Mouse (Mus musculus): ENCODE data around the gene Edn2.

The Edn2 gene

DNA sequence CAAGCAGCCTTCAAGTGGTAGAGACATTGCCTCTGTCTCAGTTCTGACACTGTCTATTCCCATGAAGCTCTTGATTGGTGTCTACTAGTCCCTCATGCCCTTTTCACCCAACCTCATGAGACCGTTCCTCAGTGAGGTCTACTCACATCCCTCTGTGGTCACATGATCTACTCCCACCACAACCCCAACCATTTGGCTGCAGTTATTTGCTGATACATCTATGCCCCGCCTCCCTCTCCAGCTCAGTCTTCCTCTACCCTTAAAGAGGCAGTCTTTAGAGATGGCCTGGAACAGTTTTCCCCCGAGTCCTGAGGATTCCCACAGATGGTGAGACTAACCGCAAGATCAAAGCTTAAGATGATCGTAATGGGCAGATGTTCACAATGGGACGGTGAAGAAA lies 27.2 kb downstream of the Edn2 start:
- CTCF ChIA-PET: interaction anchor here in 3 of 4 experiments (0.8 to 2.3 kb wide), 9 partner anchors 11 to 193 kb away, joined by 3 to 10 read pairs (median 7); no protein-coding TSS in a partner anchor

DNA sequence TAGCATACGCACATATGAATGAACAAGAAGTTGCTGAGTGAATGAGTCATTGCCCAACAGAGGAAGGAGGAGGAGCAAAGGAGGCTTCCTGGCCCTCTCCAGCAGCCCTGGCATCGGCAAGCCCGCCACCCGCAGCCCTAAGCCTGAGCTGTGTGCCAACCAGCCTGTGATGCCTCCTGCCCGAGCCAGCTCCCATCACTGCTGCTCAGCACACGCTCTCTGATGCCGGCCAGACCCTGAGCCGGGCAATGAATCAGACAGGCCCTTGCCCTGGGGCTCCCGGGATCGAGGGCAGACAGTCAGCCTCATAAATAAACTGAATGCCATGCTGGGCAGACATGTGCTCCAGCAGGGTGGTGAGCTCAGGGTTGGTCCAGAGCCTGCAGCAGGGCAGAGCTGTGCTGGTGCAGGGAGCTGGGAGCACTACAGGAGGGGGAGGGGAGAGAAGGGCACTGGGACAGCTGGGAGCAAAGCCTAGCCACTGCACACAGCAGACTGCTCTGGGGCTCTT lies 27.7 kb downstream of the Edn2 start:
- ChIA-PET CTCF (interaction anchor here in 2 of 4 experiments (0.8 to 1.0 kb wide), 2 partner anchors 37 to 42 kb away, joined by 3 read pairs; no protein-coding TSS in a partner anchor), POLR2A (interaction anchor here in 1 of 4 experiments (1.1 to 1.2 kb wide), 2 partner anchors 9 to 14 kb away, joined by 3 read pairs; no protein-coding TSS in a partner anchor)

More for the DNA sequence above, 27.2 kb downstream of the Edn2 start:
- POLR2A ChIA-PET: interaction anchor here in 1 of 4 experiments (0.6 to 1.2 kb wide), 3 partner anchors 10 to 413 kb away, joined by 3 read pairs; no protein-coding TSS in a partner anchor

DNA sequence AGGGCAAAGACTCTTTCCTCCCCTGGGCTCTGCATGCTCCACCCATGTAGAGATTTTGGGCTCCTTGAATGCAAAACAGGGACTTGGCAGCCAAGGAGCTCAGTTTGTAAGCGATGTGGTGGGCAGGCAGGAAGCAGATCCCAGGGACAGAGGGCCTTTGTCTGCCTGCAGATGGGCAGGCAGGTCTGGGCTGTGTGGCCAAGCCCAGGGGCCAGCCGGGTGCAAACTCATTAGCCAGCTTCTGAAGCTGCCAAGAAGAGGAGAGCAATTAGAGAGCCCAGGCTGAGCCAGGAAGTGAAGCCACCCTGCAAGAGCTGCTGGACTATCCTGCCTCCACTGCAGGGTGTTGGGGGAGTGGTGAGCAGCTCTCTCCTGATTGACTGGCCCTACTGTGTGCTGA lies 28.9 kb downstream of the Edn2 start:
- CTCF ChIA-PET: interaction anchor here in 3 of 4 experiments (0.6 to 1.3 kb wide), 3 partner anchors 8 to 415 kb away, joined by 3 read pairs; no protein-coding TSS in a partner anchor
- POLR2A ChIA-PET: interaction anchor here in 1 of 4 experiments (1.5 kb wide), 1 partner anchor 58 kb away, joined by 3 read pairs; no protein-coding TSS in a partner anchor

DNA sequence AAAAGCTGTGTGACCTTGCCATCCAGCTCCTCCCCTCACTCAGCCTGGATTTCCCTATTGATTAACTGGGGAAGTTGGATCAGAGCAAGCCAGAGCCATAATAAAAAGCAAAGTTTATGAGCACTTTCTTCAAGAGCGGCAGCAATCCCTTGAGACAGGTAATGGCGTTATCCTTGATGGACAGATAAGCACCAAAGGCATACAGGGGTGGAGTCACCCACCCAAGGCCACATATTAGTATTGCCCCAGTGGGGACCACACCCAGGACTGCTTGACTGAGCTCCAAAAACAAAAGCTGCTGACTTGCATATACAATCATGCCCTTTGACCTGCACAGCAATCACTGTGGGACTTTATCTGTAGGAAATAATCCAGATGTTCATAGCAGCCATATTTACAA lies 31.0 kb downstream of the Edn2 start:
- ChIA-PET CTCF (interaction anchor here in 3 of 4 experiments (0.6 to 1.2 kb wide), 6 partner anchors 10 to 1035 kb away, joined by 3 to 4 read pairs (median 3); no protein-coding TSS in a partner anchor), POLR2A (no interaction called here)

- POLR2A ChIA-PET: no interaction called here
- CTCF ChIA-PET: no interaction called here
These were observed 33.0 kb downstream of the Edn2 start for GRCm38 (mm10) chr4:120194026-120194425.

DNA sequence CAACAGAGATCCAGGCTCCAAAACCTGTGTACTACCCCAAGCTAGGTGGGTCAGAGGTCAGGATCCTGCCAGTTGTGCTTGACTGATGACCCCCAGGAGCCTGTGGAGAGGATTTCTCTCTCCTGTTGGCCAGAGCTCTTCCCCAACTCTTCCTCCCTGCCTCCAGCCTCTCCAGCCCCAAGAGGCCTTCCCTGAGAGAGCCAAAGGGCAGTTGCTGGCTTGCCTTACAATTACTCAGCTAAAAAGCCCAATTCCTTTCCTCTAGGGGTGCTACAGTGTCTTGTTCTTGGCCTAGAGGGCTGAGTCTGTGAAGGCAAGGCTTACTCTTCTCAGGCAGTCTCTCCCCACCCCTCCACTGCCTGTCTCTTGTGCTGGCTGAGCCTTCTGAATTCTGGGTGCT lies 34.0 kb downstream of the Edn2 start:
- ChIA-PET CTCF (interaction anchor here in 1 of 4 experiments (1.2 kb wide), 1 partner anchor 8 kb away, joined by 4 read pairs; no protein-coding TSS in a partner anchor), POLR2A (no interaction called here)

- POLR2A ChIA-PET: interaction anchor here in 1 of 4 experiments (0.6 kb wide), 1 partner anchor 53 kb away, joined by 6 read pairs; no protein-coding TSS in a partner anchor
- CTCF ChIA-PET: interaction anchor here (1.0 to 1.5 kb wide), 6 partner anchors 12 to 31 kb away, joined by 3 to 8 read pairs (median 4); no protein-coding TSS in a partner anchor
These were observed 38.3 kb downstream of the Edn2 start for GRCm38 (mm10) chr4:120199184-120199885.

DNA sequence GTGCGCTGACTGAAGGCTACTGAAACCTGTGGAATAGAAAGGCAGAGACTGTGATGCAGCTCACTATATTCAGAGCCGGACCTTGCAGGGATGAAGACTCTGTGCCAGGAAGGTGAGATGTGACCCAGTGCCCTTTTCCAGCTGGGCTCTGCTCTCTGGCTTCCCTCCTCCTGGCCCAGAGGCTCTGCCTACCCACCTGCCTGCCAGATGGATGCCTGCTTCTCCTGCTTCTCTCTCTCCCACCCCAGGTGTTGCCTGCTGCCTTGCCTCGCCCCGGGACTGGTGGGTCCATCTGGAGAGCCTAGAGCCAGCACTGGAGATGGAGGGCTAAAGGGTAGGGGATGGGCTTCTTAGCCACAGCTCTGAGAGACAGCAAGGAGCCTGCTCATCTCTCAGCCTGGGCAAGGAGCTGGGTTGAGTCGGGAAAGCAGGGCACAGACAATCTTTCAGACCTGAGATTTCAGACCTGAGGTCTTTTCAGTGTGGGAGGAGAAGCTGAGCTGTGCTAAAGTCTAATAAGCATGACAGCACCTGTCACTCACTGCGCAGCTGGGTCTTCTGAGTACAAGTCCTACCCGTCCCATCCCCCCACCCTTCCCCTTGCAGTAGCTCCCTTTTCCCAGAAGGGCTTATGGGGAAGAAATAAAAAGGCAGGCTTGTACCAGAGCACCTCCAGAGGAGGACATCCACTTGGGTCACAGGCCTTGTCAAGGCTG lies 39.7 kb downstream of the Edn2 start:
- ChIA-PET CTCF (interaction anchor here in 2 of 4 experiments (1.5 to 1.8 kb wide), 2 partner anchors 14 to 29 kb away, joined by 5 to 7 read pairs; no protein-coding TSS in a partner anchor), POLR2A (interaction anchor here in 1 of 4 experiments (0.6 to 1.1 kb wide), 2 partner anchors 11 to 63 kb away, joined by 3 to 5 read pairs; no protein-coding TSS in a partner anchor)

- POLR2A ChIA-PET: no interaction called here
- CTCF ChIA-PET: interaction anchor here in 1 of 4 experiments (0.5 kb wide), 1 partner anchor 76 kb away, joined by 9 read pairs; no protein-coding TSS in a partner anchor
These were observed 43.4 kb downstream of the Edn2 start for GRCm38 (mm10) chr4:120204357-120204942.

- ChIA-PET POLR2A (interaction anchor here in 1 of 4 experiments (0.5 kb wide), 1 partner anchor 26 kb away, joined by 3 read pairs; no protein-coding TSS in a partner anchor), CTCF (interaction anchor here in 3 of 4 experiments (0.6 to 2.6 kb wide), 4 partner anchors 10 to 676 kb away, joined by 3 to 9 read pairs (median 4); no protein-coding TSS in a partner anchor)
These were observed 45.5 kb downstream of the Edn2 start for GRCm38 (mm10) chr4:120206471-120206891.

GRCm38 (mm10) chr4:120212080-120212479 lies 51.1 kb downstream of the Edn2 start:
- POLR2A ChIA-PET: interaction anchor here in 2 of 4 experiments (0.7 to 1.2 kb wide), 4 partner anchors 9 to 26 kb away, joined by 3 read pairs; no protein-coding TSS in a partner anchor
- CTCF ChIA-PET: interaction anchor here in 1 of 4 experiments (1.4 kb wide), 1 partner anchor 160 kb away, joined by 3 read pairs; no protein-coding TSS in a partner anchor

GRCm38 (mm10) chr4:120212812-120213211 lies 51.8 kb downstream of the Edn2 start:
- ChIA-PET CTCF (no interaction called here), POLR2A (interaction anchor here in 1 of 4 experiments (1.1 kb wide), 1 partner anchor 8 kb away, joined by 3 read pairs; no protein-coding TSS in a partner anchor)

- ChIA-PET CTCF (interaction anchor here (0.5 to 4.7 kb wide), 29 partner anchors 9 to 709 kb away, joined by 3 to 24 read pairs (median 4); partner anchors contain the start of genes Exo5 (in 1 of the 4) and Foxo6 (in 1 of the 4)), POLR2A (interaction anchor here in 1 of 4 experiments (0.9 to 1.4 kb wide), 2 partner anchors 10 to 71 kb away, joined by 3 to 5 read pairs; partner anchors contain the start of gene Foxo6)
These were observed 55.0 kb downstream of the Edn2 start for GRCm38 (mm10) chr4:120215915-120216591.

DNA sequence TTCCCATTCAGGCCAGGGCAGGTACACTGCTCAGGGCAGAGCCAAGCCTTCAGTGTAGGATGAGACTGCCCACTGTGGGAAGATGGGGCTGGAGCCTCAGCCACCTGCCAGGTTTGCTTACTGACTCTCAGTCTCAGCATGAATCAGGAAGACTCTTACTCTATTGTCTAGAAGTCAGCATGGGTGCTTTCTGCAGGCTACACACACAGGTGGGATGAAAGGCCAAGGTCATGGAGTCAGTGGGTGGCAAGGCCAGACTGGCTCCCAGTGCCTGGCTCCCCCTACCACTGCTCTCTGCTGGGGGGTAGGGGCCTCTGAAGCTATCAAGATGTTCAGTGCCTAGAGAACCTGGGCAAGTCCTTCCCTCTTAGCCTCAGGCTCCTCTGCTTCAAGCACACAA lies 55.9 kb downstream of the Edn2 start:
- POLR2A ChIA-PET: interaction anchor here in 1 of 4 experiments (0.6 to 1.4 kb wide), 4 partner anchors 9 to 463 kb away, joined by 3 to 5 read pairs (median 3); partner anchors contain the start of gene Foxo6
- CTCF ChIA-PET: interaction anchor here (0.6 to 4.7 kb wide), 27 partner anchors 8 to 708 kb away, joined by 3 to 24 read pairs (median 4); partner anchors contain the start of genes Exo5 (in 1 of the 4) and Foxo6 (in 1 of the 4)
